ENCODE assay signal across 7 mouse cellular contexts in genomic region chr17:24839842-24840241, GRCm38 (mm10). TPM values are rescaled to one million over a fixed set of nuclear protein-coding genes. Genes with fewer than 3 reads are reported as not detected.
A peak's percentile ranks its signal among the peaks of the same experiment; 100 is the strongest.
DNase-seq lines count a peak whose midpoint lies in the region; ATAC-seq and TF ChIP-seq lines count a peak whose summit lies in the region.

Gene Hagh, plus strand, starts transcription at chr17:24840143.

- no peaks in the 10 kb centered on the region for H3K79me2 ChIP-seq in CH12.LX (replicated peaks; ENCODE audit: control insufficient read depth, extremely low read depth, insufficient read depth, poor library complexity, severe bottlenecking)

- H3K9ac ChIP-seq in CH12.LX (ENCODE audit: insufficient read depth, low read depth): no peak within 1 kb of the TSS
- no peak within 1 kb of the TSS for H3K9ac ChIP-seq in forebrain, embryonic 13.5 days
- H3K9ac ChIP-seq in liver, embryonic 11.5 days (ENCODE audit: low read depth, low read length): no peak within 1 kb of the TSS
- no peak within 1 kb of the TSS for H3K9ac ChIP-seq in stomach, postnatal 0 days (ENCODE audit: low read length)

- dilution Hi-C loops in CH12.LX (cut with MboI; ENCODE audit: extremely low pct_ligation_motif_present, extremely low pct_unique_long_range_greater_than_20kb, low sequenced_read_pairs): no loop called here

- H3K4me2 ChIP-seq in CH12.LX (ENCODE audit: insufficient read depth, low read depth, poor library complexity, severe bottlenecking): no peak within 1 kb of the TSS
- H3K4me2 ChIP-seq in forebrain, embryonic 13.5 days: no peak within 1 kb of the TSS
- H3K4me2 ChIP-seq in liver, embryonic 11.5 days: no peak within 1 kb of the TSS
- peak within 1 kb of the TSS; percentile 17; the same call in 1 of the 2 replicates for H3K4me2 ChIP-seq in stomach, postnatal 0 days (replicated peaks; ENCODE audit: low read depth)

- in situ Hi-C loops in CH12.LX (cut with MboI; ENCODE audit: low pct_ligation_motif_present, low pct_unique_long_range_greater_than_20kb, low sequenced_read_pairs): no loop called here

- H3K4me1 ChIP-seq in CH12.LX (ENCODE audit: control insufficient read depth in 1 of 2, insufficient read depth in 2 of 2) (peaks cover 0 to 2% of the 10 kb centered on the region in 2 experiments; a peak in 1 of 4 replicates), G1E (ENCODE audit: insufficient read depth, low read depth, low read length) (peaks cover 7% of the 10 kb centered on the region)
- no peaks in the 10 kb centered on the region for H3K4me1 ChIP-seq in forebrain, embryonic 13.5 days
- H3K4me1 ChIP-seq in liver, embryonic 11.5 days (replicated peaks; ENCODE audit: control insufficient read depth, insufficient read depth, low read length): no peaks in the 10 kb centered on the region
- no peaks in the 10 kb centered on the region for H3K4me1 ChIP-seq in stomach, postnatal 0 days (replicated peaks; ENCODE audit: control insufficient read depth, insufficient read depth)

- H3K27me3 ChIP-seq in CH12.LX (replicated peaks) (peaks cover 19% of the 10 kb centered on the region), G1E (ENCODE audit: insufficient read depth, low read length) (peaks cover 16% of the 10 kb centered on the region)
- peaks cover 19% of the 10 kb centered on the region for H3K27me3 ChIP-seq in forebrain, embryonic 13.5 days
- no peaks in the 10 kb centered on the region for H3K27me3 ChIP-seq in liver, embryonic 11.5 days (replicated peaks; ENCODE audit: control insufficient read depth, insufficient read depth, low read length)
- no peaks in the 10 kb centered on the region for H3K27me3 ChIP-seq in stomach, postnatal 0 days (ENCODE audit: control insufficient read depth, insufficient read depth, low read length)

- no peak for ATAC-seq in G1E (ENCODE audit: extremely low read depth, insufficient number of reproducible peaks, low FRiP score, poor library complexity, severe bottlenecking)
- ATAC-seq in forebrain, embryonic 13.5 days: no peak
- no peak for ATAC-seq in hematopoietic stem cell, adult 5-6 weeks (replicated peaks in 1 of 2; ENCODE audit: insufficient read depth in 1 of 2, low FRiP score in 2 of 2, low TSS enrichment in 1 of 2, low read depth in 1 of 2, poor library complexity in 2 of 2, severe bottlenecking in 2 of 2)
- no peak for ATAC-seq in liver, embryonic 11.5 days (replicated peaks; ENCODE audit: low FRiP score)
- 0 out of 2 replicates have a peak, but pooled peaks have one; percentile 38 for ATAC-seq in stomach, postnatal 0 days (ENCODE audit: low FRiP score, low TSS enrichment)

- no peak for TF ChIP-seq EP300 in CH12.LX (IDR thresholded peaks at IDR 0.05; ENCODE audit: low read length)
- TF ChIP-seq EP300 in stomach, postnatal 0 days (optimal IDR thresholded peaks at IDR 0.05): no peak

- DNase-seq in CH12.LX (ENCODE audit: extremely low read depth) (no peak), G1E (ENCODE audit: low spot score) (no peak)
- DNase-seq in liver, embryonic 11.5 days (ENCODE audit: low spot score): no peak
- DNase-seq in stomach, postnatal 0 days (ENCODE audit: low spot score): no peak
- no peak for DNase-seq in thymus, postnatal 4 days

- TF ChIP-seq POLR2A in CH12.LX (IDR thresholded peaks at IDR 0.05; ENCODE audit: low read depth, low read length): no peak

- no peak within 1 kb of the TSS for H3K27ac ChIP-seq in CH12.LX (ENCODE audit: insufficient read depth, low read depth)
- no peak within 1 kb of the TSS for H3K27ac ChIP-seq in forebrain, embryonic 13.5 days
- no peak within 1 kb of the TSS for H3K27ac ChIP-seq in liver, embryonic 11.5 days (ENCODE audit: low read depth, low read length)
- peak within 1 kb of the TSS; percentile 78 for H3K27ac ChIP-seq in stomach, postnatal 0 days (replicated peaks)

- TF ChIP-seq CTCF in CH12.LX (conservative IDR thresholded peaks at IDR 0.05 in 1 of 2, IDR thresholded peaks at IDR 0.05 in 1 of 2; ENCODE audit: low read depth in 2 of 2, low read length in 2 of 2) (no peak), G1E (IDR thresholded peaks at IDR 0.05; ENCODE audit: low read depth, low read length) (no peak)
- no peak for TF ChIP-seq CTCF in stomach, postnatal 0 days (IDR thresholded peaks at IDR 0.05; ENCODE audit: low read depth)

- H3K9me3 ChIP-seq in CH12.LX (replicated peaks; ENCODE audit: low read length) (no peaks in the 10 kb centered on the region), G1E (replicated peaks) (no peaks in the 10 kb centered on the region)
- H3K9me3 ChIP-seq in forebrain, embryonic 13.5 days (replicated peaks): no peaks in the 10 kb centered on the region
- no peaks in the 10 kb centered on the region for H3K9me3 ChIP-seq in liver, embryonic 11.5 days (ENCODE audit: control insufficient read depth, low read length)
- no peaks in the 10 kb centered on the region for H3K9me3 ChIP-seq in stomach, postnatal 0 days (ENCODE audit: control insufficient read depth, low read length)

- 69% methylated on average over 8 of the region's 8 CpGs for WGBS in forebrain, embryonic 13.5 days
- WGBS in liver, embryonic 11.5 days: 69% methylated on average over 8 of the region's 8 CpGs
- WGBS in stomach, postnatal 0 days: 52% methylated on average over 8 of the region's 8 CpGs

- TF ChIP-seq RAD21 in CH12.LX (IDR thresholded peaks at IDR 0.05; ENCODE audit: low read depth, low read length): no peak

- no peaks in the 10 kb centered on the region for H3K36me3 ChIP-seq in CH12.LX (replicated peaks in 1 of 2; ENCODE audit: control insufficient read depth in 1 of 2, insufficient read depth in 1 of 2, low read length in 1 of 2)
- peaks cover 6% of the 10 kb centered on the region for H3K36me3 ChIP-seq in G1E (replicated peaks)
- no peaks in the 10 kb centered on the region for H3K36me3 ChIP-seq in forebrain, embryonic 13.5 days (ENCODE audit: poor library complexity, severe bottlenecking)
- H3K36me3 ChIP-seq in liver, embryonic 11.5 days (ENCODE audit: control insufficient read depth, insufficient read depth, low read length): no peaks in the 10 kb centered on the region
- no peaks in the 10 kb centered on the region for H3K36me3 ChIP-seq in stomach, postnatal 0 days (ENCODE audit: control insufficient read depth, insufficient read depth, low read length)

- H3K4me3 ChIP-seq in CH12.LX (replicated peaks in 1 of 3; ENCODE audit: low read depth in 2 of 3, low read length in 2 of 3, poor library complexity in 1 of 3) (no peak within 1 kb of the TSS), G1E (ENCODE audit: low read depth, low read length) (no peak within 1 kb of the TSS)
- H3K4me3 ChIP-seq in forebrain, embryonic 13.5 days: no peak within 1 kb of the TSS
- H3K4me3 ChIP-seq in liver, embryonic 11.5 days (ENCODE audit: low read depth, low read length): no peak within 1 kb of the TSS
- H3K4me3 ChIP-seq in stomach, postnatal 0 days (ENCODE audit: low read depth, low read length): no peak within 1 kb of the TSS

TF ChIP-seq in CH12.LX, 34 proteins besides CTCF, POLR2A, EP300 and RAD21:
- TF ChIP-seq MXI1 (IDR thresholded peaks at IDR 0.05; ENCODE audit: low read depth, low read length) (no peak), USF1 (IDR thresholded peaks at IDR 0.05; ENCODE audit: low read depth, low read length) (no peak)
TF ChIP-seq in CH12.LX: peak in this region for 0.

RNA-seq across cellular contexts. Expression of gene Hagh, which starts in this region (rescaled TPM):
- total RNA-seq in CH12.LX (2012; rRNA removed) (28.1 and 31.0 TPM in 2 replicates), CH12.LX (2014; rRNA removed) (27.3 and 28.1 TPM in 2 replicates), G1E (2014; fragmentation: Nextera tagmentation) (16.8 and 22.3 TPM in 2 replicates), G1E (2017) (30.4 and 34.7 TPM in 2 replicates)
- polyA plus RNA-seq in CH12.LX (2012; ENCODE audit: insufficient read length, low read depth) (18.1 and 18.9 TPM in 2 replicates), G1E (2012) (22.1 and 22.3 TPM in 2 replicates)
- 36.7 and 37.1 TPM in 2 replicates for polyA plus RNA-seq in forebrain, embryonic 13.5 days (2015; fragmentation: Nextera tagmentation; extraction: Ambion mirVana)
- total RNA-seq in hematopoietic stem cell, adult 5-6 weeks (2017): 24.5 and 24.6 TPM in 2 replicates
- polyA plus RNA-seq in liver, embryonic 11.5 days (2014; fragmentation: Nextera tagmentation; extraction: Ambion mirVana): 53.8 and 56.3 TPM in 2 replicates
- 51.3 and 52.7 TPM in 2 replicates for polyA plus RNA-seq in stomach, postnatal 0 days (2015; fragmentation: Nextera tagmentation; extraction: Ambion mirVana)
